Mouse (Mus musculus) lung, embryonic 14.5 days (tissue): ENCODE data around the gene Cdc20. TPM values are rescaled to one million over a fixed set of nuclear protein-coding genes. Genes with fewer than 3 reads are reported as not detected.

Experiments
- ATAC-seq: fragments of 200-750 bp; cut with Nextera tagmentation; 2 replicates; pipeline ENCODE4 v1.8.0; 2017; ENCODE audit warnings: mild to moderate bottlenecking, moderate TSS enrichment, moderate library complexity; ENCODE audit not compliant: insufficient read depth
- DNase-seq: peaks from one replicate; pipeline ENCODE4 v3.0.0-alpha.2; 2015
- H3K27ac ChIP-seq: fragments of 300-500 bp; sonication (generic); 2 replicates; pipeline ENCODE4 v1.5.1; 2014; ENCODE audit warnings: low read depth, mild to moderate bottlenecking, moderate library complexity
- H3K27me3 ChIP-seq: fragments of 300-500 bp; sonication (generic); 2 replicates; pipeline ENCODE4 v1.6.1; 2014; ENCODE audit warnings: low read length, control low read depth; ENCODE audit not compliant: insufficient read depth
- H3K36me3 ChIP-seq: fragments of 300-500 bp; sonication (generic); 2 replicates; pipeline ENCODE4 v1.6.1; 2014; ENCODE audit warnings: control low read depth; ENCODE audit not compliant: insufficient read depth
- H3K4me1 ChIP-seq: fragments of 300-500 bp; sonication (generic); 2 replicates; pipeline ENCODE4 v1.6.1; 2014; ENCODE audit warnings: antibody characterized with exemption, control low read depth; ENCODE audit not compliant: insufficient read depth
- H3K4me2 ChIP-seq: fragments of 300-500 bp; sonication (generic); 2 replicates; pipeline ENCODE4 v1.6.1; 2014; ENCODE audit warnings: mild to moderate bottlenecking
- H3K4me3 ChIP-seq: fragments of 300-500 bp; sonication (generic); 2 replicates; pipeline ENCODE4 v1.5.1; 2014; ENCODE audit warnings: low read depth, low read length
- H3K9ac ChIP-seq: fragments of 300-500 bp; sonication (generic); 2 replicates; pipeline ENCODE4 v1.6.1; 2014
- H3K9me3 ChIP-seq: fragments of 300-500 bp; sonication (generic); 2 replicates; pipeline ENCODE4 v1.6.1; 2016; ENCODE audit warnings: low read depth, low read length, control low read depth
- CTCF ChIP-seq: IDR thresholded peaks from 2 replicates; pipeline ENCODE4 v1.5.1; 2016; ENCODE audit warnings: antibody characterized with exemption, low read depth
- WGBS: fragments of 180-500 bp; shearing (Covaris S2); extraction: QIAGEN DNeasy Blood & Tissue Kit; methylation state at CpG from one replicate; pipeline ENCODE4 v1.1.7; 2014; 5-methylcytosine and 5-hydroxymethylcytosine counted together
- polyA plus RNA-seq: library from polyadenylated mRNA; unstranded; fragments of >200 nt; fragmentation: Nextera tagmentation; extraction: Ambion mirVana; gene quantifications from 2 replicates; pipeline ENCODE4 v1.2.1, GENCODE M21; 2014

Cdc20 gene
- polyA plus RNA-seq, 1 experiment from 2014 or later = 332 TPM

DNA sequence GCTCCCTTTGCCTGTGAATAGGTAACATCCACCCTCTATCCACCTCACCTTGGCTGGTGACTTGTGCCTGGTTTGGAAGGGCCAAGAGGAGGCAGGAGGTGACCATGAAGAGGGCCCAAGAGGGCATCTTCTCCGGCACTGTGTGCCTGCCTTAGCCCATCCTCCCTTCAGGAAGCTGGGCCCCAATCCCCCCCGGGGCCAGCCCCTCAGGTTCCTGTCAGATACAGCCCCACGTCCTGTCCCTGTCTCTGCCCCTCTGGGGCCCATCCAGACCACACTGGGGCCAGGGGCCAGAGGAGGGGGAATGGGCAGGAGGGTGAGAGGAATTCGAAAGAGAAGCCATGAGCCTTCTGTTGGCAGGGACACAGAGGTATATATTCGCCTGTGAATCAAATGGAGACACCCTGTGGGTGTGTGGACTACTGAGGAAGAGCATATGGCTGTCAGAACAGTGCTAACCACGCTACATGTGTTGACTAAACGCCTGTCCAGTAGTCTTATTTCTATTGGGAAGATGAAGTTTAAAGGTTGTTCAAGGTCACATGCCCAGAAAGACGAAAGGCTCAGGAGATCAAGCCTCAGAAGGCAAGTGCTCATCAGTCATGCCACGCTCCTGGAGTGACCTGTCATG, 20.3 kb upstream of the Cdc20 start, which contains the start of gene Mpl:
Gene Mpl (minus strand): TSS at position 169 of the 631 bp plus-strand sequence.
- Histone ChIP-seq H3K27me3 (no peaks in the 10 kb centered on the region), H3K4me2 (no peak within 1 kb of the TSS), H3K9me3 (no peaks in the 10 kb centered on the region), H3K4me1 (no peaks in the 10 kb centered on the region), H3K4me3 (no peak within 1 kb of the TSS), H3K9ac (no peak within 1 kb of the TSS), H3K36me3 (no peaks in the 10 kb centered on the region), H3K27ac (no peak within 1 kb of the TSS)
- TF ChIP-seq CTCF = no peak
- 48% methylated on average over 9 of the region's 9 CpGs for WGBS
- DNase-seq = no peak
- no peak for ATAC-seq

DNA sequence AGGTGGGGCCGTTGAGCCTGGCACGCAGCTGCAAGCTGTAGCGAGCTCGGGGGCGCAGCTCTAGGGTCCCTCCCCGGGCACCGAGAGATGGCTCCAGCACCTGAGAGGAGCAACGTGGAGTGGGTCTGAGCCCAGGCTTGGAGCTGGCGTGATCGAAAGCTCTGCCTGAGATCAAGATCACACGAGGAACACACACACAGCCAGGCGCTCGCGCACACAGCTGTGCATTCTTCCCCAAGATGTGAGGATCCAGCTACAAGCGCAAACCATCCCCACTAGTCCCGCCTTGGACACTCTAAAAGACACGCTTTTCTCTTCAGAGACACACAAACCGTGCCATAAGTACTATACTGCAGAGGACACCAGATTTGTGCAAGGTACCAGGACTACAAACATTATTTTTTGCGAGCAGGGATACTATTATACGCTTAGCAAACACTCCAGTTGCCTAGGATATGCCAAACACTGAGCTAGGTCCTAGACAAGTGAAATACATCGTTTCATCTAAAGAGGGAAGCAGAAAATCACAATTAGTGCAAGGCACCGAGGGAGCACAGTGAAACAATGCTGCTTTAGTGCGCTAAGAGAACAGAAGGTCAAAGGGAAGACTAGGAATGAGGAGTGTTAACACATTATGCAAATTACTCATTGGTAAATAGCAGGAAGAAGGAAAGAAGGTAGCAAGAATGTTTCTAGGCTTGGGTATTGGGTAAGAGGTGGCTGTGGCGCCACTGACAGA, 9.4 kb upstream of the Cdc20 start:
- ATAC-seq (peak; percentile 28; the same call in 1 of the 2 replicates), DNase-seq (no peak)
- TF ChIP-seq CTCF = no peak
- H3K4me2 ChIP-seq = peak overlapping the region; percentile 65
- no peaks in the 10 kb centered on the region for H3K9me3 ChIP-seq
- no peaks in the 10 kb centered on the region for H3K4me1 ChIP-seq
- 26% methylated on average over 24 of the region's 24 CpGs for WGBS
- peak overlapping the region; percentile 27; the same call in 1 of the 2 replicates for H3K9ac ChIP-seq
- H3K4me3 ChIP-seq = peak overlapping the region; percentile 31
- H3K27me3 ChIP-seq = no peaks in the 10 kb centered on the region
- no peak overlapping the region for H3K27ac ChIP-seq
- H3K36me3 ChIP-seq = no peaks in the 10 kb centered on the region

DNA sequence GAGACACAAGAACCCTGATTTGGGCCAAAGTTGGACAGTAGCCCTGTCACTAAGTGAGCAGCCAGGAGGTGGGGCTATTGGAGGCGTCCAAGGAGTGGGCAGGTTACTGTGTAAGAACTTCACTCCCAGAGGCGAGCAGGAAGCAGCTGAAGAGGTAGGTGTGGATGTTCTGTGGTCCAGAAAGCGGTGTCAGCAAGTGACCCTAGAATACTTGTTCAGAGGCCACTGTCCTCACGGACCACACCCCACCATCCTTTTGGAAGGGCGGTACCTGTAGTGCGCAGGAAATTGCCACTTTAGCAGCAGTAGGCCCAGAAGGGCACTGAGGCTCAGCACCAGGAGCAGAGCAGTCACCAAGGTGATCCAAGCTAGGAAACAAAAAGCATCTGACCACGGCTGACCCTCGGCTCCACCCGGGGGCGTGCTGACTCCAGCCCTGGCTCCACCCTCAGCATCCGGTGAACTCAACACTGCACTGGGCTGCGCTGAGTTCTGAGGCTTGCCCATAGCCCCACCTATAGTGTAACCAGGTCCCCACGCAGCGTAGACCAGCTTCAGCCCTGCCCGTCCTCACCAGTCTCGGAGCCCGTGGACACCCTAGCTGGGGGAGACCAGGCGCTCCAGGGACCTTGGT, 8.7 kb upstream of the Cdc20 start:
- no peaks in the 10 kb centered on the region for H3K27me3 ChIP-seq
- ATAC-seq (peak; percentile 77), DNase-seq (peak; percentile 55)
- peak overlapping the region; percentile 65 for H3K4me2 ChIP-seq
- no peaks in the 10 kb centered on the region for H3K36me3 ChIP-seq
- H3K4me1 ChIP-seq = no peaks in the 10 kb centered on the region
- 19% methylated on average over 18 of the region's 18 CpGs for WGBS
- no peak overlapping the region for H3K27ac ChIP-seq
- peak overlapping the region; percentile 31 for H3K4me3 ChIP-seq
- TF ChIP-seq CTCF = peak; percentile 46
- H3K9ac ChIP-seq = peak overlapping the region; percentile 27; the same call in 1 of the 2 replicates
- no peaks in the 10 kb centered on the region for H3K9me3 ChIP-seq

DNA sequence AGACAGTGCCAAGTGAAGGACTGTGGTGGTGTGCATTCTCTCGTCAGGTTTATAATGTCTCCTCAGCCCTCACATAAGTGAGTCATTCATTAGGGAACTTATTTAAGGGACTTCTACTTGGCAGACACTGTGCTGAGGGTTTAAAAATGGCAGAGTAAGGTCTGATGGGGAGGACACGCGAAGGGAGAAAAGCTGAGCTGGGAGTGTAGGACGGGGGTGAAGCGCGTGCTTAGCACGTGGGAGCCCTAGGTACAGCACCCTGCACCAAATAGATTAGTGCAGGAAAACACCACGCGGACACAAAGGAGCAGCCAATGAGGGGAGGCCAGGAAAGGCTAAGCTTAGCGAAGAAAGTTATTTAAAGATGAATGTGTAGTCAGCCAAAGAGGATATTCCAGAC, 7.9 kb upstream of the Cdc20 start:
- WGBS = 77% methylated on average over 10 of the region's 10 CpGs
- Histone ChIP-seq H3K27me3 (no peaks in the 10 kb centered on the region), H3K4me3 (no peak overlapping the region), H3K9ac (no peak overlapping the region), H3K36me3 (no peaks in the 10 kb centered on the region), H3K4me1 (no peaks in the 10 kb centered on the region), H3K9me3 (no peaks in the 10 kb centered on the region), H3K27ac (no peak overlapping the region), H3K4me2 (no peak overlapping the region)
- DNase-seq = no peak
- no peak for ATAC-seq
- TF ChIP-seq CTCF = no peak

DNA sequence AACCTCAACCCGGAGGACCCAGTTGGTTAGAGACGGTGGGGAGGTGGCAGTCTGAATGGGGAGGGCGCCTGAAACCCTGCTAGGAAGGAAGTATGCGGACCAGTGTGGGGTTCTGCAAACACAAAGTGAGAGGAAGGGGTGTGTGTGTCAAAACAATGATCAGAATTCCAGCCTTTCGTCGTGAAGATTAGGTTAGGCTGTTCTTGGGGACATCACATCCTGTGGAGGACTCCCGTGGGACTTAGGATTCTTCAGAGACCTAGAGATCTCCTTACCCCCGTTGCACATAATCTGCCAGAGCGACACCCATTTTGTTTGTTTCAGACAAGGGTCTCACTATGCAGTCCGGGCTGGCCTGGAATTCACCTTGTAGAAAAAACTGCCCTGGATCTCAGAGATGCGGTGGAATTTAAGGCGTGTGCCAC, 689 bp upstream of the Cdc20 start:
- DNase-seq = peak; percentile 68
- Histone ChIP-seq H3K27ac (peak overlapping the region; percentile 84), H3K27me3 (no peaks in the 10 kb centered on the region), H3K9ac (peak overlapping the region; percentile 58), H3K4me1 (peaks cover 16% of the 10 kb centered on the region), H3K4me2 (peak overlapping the region; percentile 88), H3K9me3 (no peaks in the 10 kb centered on the region), H3K36me3 (peaks cover 30% of the 10 kb centered on the region), H3K4me3 (peak overlapping the region; percentile 85)
- 4% methylated on average over 12 of the region's 12 CpGs for whole genome bisulfite sequencing
- 0 out of 2 replicates have a peak, but pooled peaks have one; percentile 15 for ATAC-seq
- no peak for TF ChIP-seq CTCF

DNA sequence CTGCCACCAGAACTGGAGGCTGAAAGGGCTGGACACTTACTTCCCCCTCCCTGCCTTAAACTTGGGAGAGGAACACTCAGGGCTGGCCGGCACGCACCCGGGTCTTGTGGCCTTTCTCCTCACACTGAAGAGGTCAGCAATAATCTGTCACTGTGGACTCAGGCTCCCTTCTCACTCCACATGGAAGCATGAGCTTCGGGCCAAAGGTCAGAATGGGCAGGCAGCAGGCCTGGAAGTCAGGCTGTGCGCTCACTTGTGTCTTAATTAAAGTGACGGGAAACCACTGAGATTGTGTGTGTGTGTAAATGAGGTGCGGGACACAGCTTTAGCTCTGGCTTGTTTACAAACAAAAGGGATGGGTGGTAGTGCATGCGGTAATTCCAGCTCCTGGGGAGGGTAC, 4.8 kb downstream of the Cdc20 start:
- DNase-seq (no peak), ATAC-seq (no peak)
- Histone ChIP-seq H3K27ac (no peak overlapping the region), H3K9ac (no peak overlapping the region), H3K4me2 (no peak overlapping the region), H3K4me3 (no peak overlapping the region), H3K36me3 (peaks cover 56% of the 10 kb centered on the region), H3K27me3 (no peaks in the 10 kb centered on the region), H3K9me3 (no peaks in the 10 kb centered on the region), H3K4me1 (peaks cover 22% of the 10 kb centered on the region)
- 56% methylated on average over 8 of the region's 8 CpGs for WGBS
- no peak for TF ChIP-seq CTCF
